Mouse (Mus musculus): ENCODE results near the gene Pde4c.

- TF ChIP-seq POLR2A (IDR thresholded peaks at IDR 0.05; ENCODE audit: low read depth, low read length) (no peak), CTCF (IDR thresholded peaks at IDR 0.05; ENCODE audit: extremely low read depth, insufficient read length, insufficient replicate concordance, low read depth, low read length) (no peak)
Measured at GRCm38 (mm10) chr8:70773833-70774232, 50.3 kb downstream of the Pde4c start.
